Mouse (Mus musculus): ENCODE measurements at regions not wholly inside any gene's neighbourhood (a gene's known extent, or its start where the extent isn't known, plus 50 kb on each side); places are given as distances from the start of the nearest gene placed in this dataset.
A peak's percentile ranks its signal among the peaks of the same experiment; 100 is the strongest.
"Not testable (repeated sequence)": the region's sequence is repeated elsewhere in the genome, so short reads cannot be mapped to it uniquely, and the experiment has no call there.

- WGBS, result 39% methylated on average over 6 of the region's 6 CpGs
Measured at GRCm38 (mm10) chr15:89730320-89730719, 111.3 kb downstream of the Syt10 start.

GRCm38 (mm10) chr15:89724356-89724755, 117.3 kb downstream of the Syt10 start:
- 67% methylated on average over 12 of the region's 12 CpGs for WGBS

More at GRCm38 (mm10) chr15:89730320-89730719, 111.3 kb downstream of the Syt10 start:
- Histone ChIP-seq H3K4me3 (no peak overlapping the region), H3K27ac (replicated peaks) (no peak overlapping the region), H3K4me1 (no peaks in the 10 kb centered on the region), H3K9me3 (replicated peaks) (0 out of 2 replicates have a peak, but pooled peaks cover 2% of the 10 kb centered on the region), H3K27me3 (ENCODE audit: low read depth, poor library complexity, severe bottlenecking) (no peaks in the 10 kb centered on the region), H3K36me3 (no peaks in the 10 kb centered on the region)
- peak; percentile 59 for DNase-seq (ENCODE audit: low spot score)

GRCm38 (mm10) chr15:89697221-89697620, 105.5 kb upstream of the Rabl2 start:
- Histone ChIP-seq H3K27me3 (ENCODE audit: low read depth, poor library complexity, severe bottlenecking) (no peaks in the 10 kb centered on the region), H3K36me3 (no peaks in the 10 kb centered on the region), H3K4me3 (no peak overlapping the region), H3K4me1 (no peaks in the 10 kb centered on the region), H3K27ac (replicated peaks) (no peak overlapping the region), H3K9me3 (replicated peaks) (peaks cover 4% of the 10 kb centered on the region; the same call in 1 of the 2 replicates)
- 94% methylated on average over 2 of the region's 2 CpGs for WGBS
- DNase-seq (ENCODE audit: low spot score), result no peak

More at GRCm38 (mm10) chr15:89724356-89724755, 117.3 kb downstream of the Syt10 start:
- no peaks in the 10 kb centered on the region for H3K27me3 ChIP-seq (ENCODE audit: low read depth, poor library complexity, severe bottlenecking)
- H3K36me3 ChIP-seq, result no peaks in the 10 kb centered on the region
- H3K27ac ChIP-seq (replicated peaks), result no peak overlapping the region
- H3K9me3 ChIP-seq (replicated peaks), result no peaks in the 10 kb centered on the region
- H3K4me1 ChIP-seq, result no peaks in the 10 kb centered on the region
- no peak for DNase-seq (ENCODE audit: low spot score)
- no peak overlapping the region for H3K4me3 ChIP-seq

GRCm38 (mm10) chr15:89676366-89676765, 84.6 kb upstream of the Rabl2 start:
- Histone ChIP-seq H3K4me1 (peaks cover 2% of the 10 kb centered on the region; the same call in 1 of the 2 replicates), H3K36me3 (no peaks in the 10 kb centered on the region), H3K4me3 (no peak overlapping the region), H3K27me3 (ENCODE audit: low read depth, poor library complexity, severe bottlenecking) (no peaks in the 10 kb centered on the region), H3K9me3 (replicated peaks) (no peaks in the 10 kb centered on the region), H3K27ac (replicated peaks) (no peak overlapping the region)
- no peak for DNase-seq (ENCODE audit: low spot score)

- H3K27ac ChIP-seq (replicated peaks); H3K27me3 ChIP-seq (ENCODE audit: low read depth, poor library complexity, severe bottlenecking); H3K4me1 ChIP-seq; DNase-seq (ENCODE audit: low spot score); H3K4me3 ChIP-seq; H3K9me3 ChIP-seq (replicated peaks); H3K36me3 ChIP-seq: not testable (repeated sequence)
- 94% methylated on average over 1 of the region's 1 CpGs for WGBS
Measured at GRCm38 (mm10) chr15:89656558-89656957, 64.8 kb upstream of the Rabl2 start.

Data from midbrain, embryonic 10.5 days (tissue).